Mouse (Mus musculus) gastrocnemius, postnatal 25 days (tissue): ENCODE data around the gene 2900026A02Rik. TPM values are rescaled to one million over a fixed set of nuclear protein-coding genes. Genes with fewer than 3 reads are reported as not detected.

Experiments
- DNase-seq: peaks from one replicate; pipeline ENCODE4 v3.0.0; 2022
- total RNA-seq, 2 experiments: library from RNA; stranded (reverse); gene quantifications; 1 replicate in 1 of 2; 2 replicates in 1 of 2; pipeline ENCODE4 v1.2.3; 2021

The 2900026A02Rik gene
- total RNA-seq, 2 experiments from 2014 or later, result 25.7 to 28.0 TPM

GRCm38 (mm10) chr5:113150871-113151553, 70.0 kb downstream of the 2900026A02Rik start:
- peak; percentile 73 for DNase-seq

DNA sequence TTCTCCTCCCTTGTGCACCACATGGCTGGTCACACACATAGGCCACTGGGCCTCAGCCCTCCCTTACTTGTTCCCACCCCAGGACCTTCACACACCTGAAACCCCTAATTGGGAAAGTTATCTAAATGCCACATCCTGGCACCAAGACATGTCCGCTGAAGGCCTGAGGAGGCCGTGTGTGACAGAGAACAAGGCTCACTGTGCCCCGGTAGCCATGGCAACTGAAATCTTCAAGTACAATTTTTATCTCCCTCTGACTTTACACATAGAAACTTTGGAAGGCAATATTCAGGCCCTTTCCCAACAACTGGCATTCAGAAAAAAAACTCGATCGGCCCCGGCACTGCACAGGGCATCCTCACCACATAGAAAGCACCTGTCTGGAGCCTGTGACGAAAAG, 72.0 kb downstream of the 2900026A02Rik start:
- no peak for DNase-seq

GRCm38 (mm10) chr5:113147994-113148471, 73.0 kb downstream of the 2900026A02Rik start:
- DNase-seq, result no peak

DNA sequence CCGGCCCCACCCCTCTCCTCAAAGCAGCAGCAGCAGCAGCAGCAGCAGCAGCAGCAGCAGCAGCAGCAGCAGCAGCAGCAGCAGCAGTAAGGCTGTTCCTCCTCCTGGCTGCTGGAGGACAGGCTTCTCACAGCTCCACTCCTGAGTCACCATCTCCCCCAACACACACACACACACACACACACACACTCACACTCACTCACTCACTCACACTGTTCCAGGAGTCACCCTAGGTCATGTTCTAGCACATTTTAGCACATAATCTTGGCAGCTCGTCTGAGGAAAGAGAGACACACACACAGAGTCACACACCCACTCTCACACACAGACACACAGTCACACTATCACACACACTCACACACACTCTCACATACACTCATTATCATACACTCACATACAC, 74.4 kb downstream of the 2900026A02Rik start:
- DNase-seq, result no peak

GRCm38 (mm10) chr5:113145171-113145570, 75.9 kb downstream of the 2900026A02Rik start:
- no peak for DNase-seq

DNA sequence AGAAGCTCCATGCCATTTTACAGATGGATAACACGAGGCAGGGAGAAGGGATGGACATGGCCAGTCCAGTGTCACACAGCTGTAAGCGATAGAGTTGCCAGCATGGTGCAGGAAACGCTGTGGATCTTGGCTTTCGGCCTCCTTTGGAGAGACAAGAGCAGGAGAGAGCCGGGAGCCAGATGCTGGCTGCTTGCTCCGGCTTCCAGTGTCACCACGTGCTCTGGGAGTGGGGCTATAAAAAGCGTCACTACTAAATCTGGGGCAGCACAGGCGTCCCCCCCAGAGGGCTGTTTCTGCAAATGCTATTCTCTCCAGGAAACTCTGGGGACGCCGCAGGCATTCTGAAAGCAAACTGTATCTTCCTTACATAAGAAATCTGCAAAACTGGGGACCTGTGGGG, 78.5 kb downstream of the 2900026A02Rik start:
- DNase-seq, result peak; percentile 85

GRCm38 (mm10) chr5:113142018-113142417, 79.0 kb downstream of the 2900026A02Rik start:
- no peak for DNase-seq

- DNase-seq, result no peak
These were observed 80.2 kb downstream of the 2900026A02Rik start for GRCm38 (mm10) chr5:113140872-113141271.

DNA sequence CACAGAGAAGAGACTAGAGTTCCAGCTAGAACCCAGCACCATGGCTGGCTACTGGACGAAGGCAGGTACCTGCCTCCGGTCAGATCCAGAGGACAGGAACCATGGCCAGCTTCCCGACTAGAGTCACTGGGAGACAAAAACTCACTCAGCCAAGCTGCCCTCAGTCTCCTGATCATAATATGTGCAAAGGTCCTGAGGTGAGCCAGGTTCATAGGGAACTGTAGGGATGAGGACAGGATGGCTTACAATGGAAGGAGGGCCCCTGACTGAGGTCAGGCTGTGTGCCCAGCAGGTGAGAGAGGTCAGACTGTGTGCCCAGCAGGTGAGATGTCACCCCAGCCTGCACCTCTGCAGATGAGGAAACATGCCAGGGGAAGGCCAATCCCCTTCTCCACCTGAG, 81.0 kb downstream of the 2900026A02Rik start:
- no peak for DNase-seq

- DNase-seq, result no peak
These were observed 81.8 kb downstream of the 2900026A02Rik start for GRCm38 (mm10) chr5:113139064-113139726.

- DNase-seq, result peak; percentile 73
These were observed 82.5 kb downstream of the 2900026A02Rik start for GRCm38 (mm10) chr5:113138319-113139063.

GRCm38 (mm10) chr5:113137691-113138318, 83.2 kb downstream of the 2900026A02Rik start:
- DNase-seq, result no peak

- peak; percentile 63 for DNase-seq
These were observed 84.0 kb downstream of the 2900026A02Rik start for GRCm38 (mm10) chr5:113136951-113137487.

DNA sequence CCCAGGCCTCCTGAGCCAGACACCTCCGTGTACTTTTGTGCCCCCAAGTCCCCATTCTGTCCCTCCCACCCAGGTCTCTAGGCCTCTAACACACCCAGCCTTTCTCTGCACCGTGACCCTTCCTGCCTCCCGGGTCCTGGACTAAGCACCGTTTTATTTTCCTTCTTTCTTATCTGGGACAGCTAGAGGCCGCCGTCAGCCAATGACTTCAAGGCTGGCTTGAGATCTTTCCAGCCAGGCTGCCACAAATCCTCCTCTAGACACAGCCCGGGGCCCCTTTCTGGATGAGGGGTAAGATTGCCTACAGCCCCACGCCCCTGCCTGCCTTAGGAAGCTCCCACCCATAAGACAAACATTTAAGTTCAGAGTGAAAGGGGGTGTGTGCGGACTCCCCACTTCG, 85.5 kb downstream of the 2900026A02Rik start:
- no peak for DNase-seq

- DNase-seq, result no peak
These were observed 87.0 kb downstream of the 2900026A02Rik start for GRCm38 (mm10) chr5:113133722-113134710.

- peak; percentile 69 for DNase-seq
These were observed 88.0 kb downstream of the 2900026A02Rik start for GRCm38 (mm10) chr5:113133080-113133491.

DNA sequence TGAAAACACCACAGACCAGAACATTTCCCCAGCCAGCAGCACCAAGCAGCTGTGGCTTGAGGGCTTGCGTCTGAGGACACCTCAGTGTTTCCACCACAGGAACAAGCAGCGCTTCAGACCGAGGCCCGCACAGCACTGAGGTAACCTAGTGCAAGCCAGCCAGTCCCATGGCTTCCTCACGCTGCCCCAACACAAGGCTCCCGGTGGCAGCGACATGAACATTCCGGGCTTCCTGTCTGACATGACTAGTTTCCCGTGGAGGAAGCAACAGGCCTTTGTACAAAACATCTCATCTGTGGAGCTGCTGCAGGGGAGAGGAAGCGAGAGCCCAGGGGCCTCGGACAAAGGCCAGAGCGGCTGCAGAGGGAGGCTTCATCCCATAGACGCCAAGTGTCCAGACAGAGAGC, 88.4 kb downstream of the 2900026A02Rik start:
- DNase-seq, result peak; percentile 44

DNA sequence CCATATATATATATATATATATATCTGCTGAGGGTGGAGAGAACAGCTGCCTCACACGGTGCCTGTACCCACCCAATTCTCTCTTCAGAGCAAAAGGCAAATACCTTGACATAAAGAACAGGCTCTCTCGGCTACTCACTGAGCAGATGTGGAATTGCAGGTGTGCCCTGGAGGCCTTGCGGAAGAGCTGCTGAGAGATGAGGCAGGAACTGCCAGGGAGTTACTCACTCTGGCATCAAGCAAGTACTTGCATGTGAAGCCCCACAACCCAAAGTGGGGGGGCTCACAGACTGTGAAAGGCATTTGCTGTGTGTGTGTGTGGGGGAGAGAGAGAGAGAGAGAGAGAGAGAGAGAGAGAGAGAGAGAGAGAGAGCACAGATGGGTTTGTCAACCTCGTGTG, 92.6 kb downstream of the 2900026A02Rik start:
- DNase-seq, result no peak

GRCm38 (mm10) chr5:113126476-113126875, 94.6 kb downstream of the 2900026A02Rik start:
- no peak for DNase-seq

- no peak for DNase-seq
These were observed 97.3 kb downstream of the 2900026A02Rik start for GRCm38 (mm10) chr5:113123693-113124092.
